Mouse (Mus musculus): ENCODE results near the gene Gm16181. TPM values are rescaled to one million over a fixed set of nuclear protein-coding genes. Genes with fewer than 3 reads are reported as not detected.
A peak's percentile ranks its signal among the peaks of the same experiment; 100 is the strongest.

Gene Gm16181
- total RNA-seq, 4 experiments from 2014 or later: not detected

DNA sequence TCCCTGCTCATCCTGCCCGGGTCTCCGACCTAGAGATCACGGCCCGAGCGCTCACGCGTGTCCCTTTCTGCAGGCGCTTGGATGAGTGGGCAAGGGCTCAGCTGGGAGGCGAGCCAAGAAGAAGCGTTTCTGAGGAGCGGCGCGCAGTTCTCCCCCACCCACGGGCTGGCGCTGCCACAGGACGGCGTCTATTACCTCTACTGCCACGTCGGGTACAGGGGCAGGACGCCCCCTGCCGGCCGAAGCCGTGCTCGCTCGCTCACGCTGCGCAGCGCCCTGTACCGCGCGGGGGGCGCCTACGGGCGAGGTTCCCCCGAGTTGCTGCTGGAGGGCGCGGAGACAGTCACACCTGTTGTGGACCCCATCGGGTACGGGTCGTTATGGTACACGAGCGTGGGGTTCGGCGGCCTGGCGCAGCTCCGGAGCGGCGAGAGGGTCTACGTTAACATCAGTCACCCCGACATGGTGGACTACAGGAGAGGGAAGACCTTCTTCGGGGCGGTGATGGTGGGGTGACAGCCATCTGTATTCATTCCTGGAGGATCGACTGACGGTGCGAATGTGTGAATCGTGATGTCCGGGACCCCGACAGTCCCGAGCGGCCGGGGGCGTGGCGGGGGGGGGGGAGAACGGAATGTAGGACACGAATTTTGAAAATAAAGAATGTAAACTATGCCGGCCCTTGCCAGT is 24.9 kb upstream of the Gm16181 start:
- DNase-seq (ENCODE audit: low spot score in 2 of 2): peak; percentile 65 to 76

- no peak for DNase-seq (ENCODE audit: low spot score in 2 of 2)
Observed at GRCm38 (mm10) chr17:35196321-35196641, 24.4 kb upstream of the Gm16181 start.

DNA sequence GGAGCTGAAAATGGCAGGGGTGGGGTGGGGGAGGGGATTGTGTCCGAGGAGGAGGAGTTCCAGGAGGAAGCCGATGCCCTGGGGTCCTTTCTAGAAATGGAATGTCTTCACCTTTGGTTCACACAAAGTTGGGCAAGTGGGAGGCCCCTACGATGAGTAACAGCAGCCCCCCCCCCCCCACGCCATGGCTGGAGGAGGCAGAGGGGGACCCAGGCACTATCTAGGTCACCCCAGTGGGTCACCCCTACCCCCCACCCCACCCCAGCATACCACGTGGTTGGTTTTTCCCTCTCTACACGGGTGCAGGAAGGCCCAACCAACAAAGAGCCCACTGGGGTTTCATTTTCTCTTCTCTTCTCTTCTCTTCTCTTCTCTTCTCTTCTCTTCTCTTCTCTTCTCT is 23.5 kb upstream of the Gm16181 start:
- no peak for DNase-seq (ENCODE audit: low spot score in 2 of 2)

DNA sequence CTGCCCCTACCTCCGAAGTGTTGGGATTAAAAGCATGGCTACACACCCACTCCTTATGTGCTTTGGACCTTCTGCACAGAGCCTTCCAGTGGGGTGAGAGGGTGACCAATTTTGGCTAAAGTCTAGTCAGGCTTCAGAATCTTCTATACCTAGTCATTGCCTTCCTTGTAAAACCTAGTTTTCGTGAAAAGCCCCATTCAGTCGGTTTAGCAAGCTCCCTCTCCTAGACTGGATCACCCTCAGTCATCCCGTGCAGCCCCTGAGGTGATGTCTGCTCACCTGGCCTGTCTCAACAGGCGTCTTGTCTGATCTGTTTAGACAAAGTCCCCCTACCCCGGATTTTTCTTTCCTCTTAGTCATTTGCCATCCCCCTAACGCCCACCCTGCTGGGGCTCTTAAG is 22.6 kb upstream of the Gm16181 start:
- DNase-seq (ENCODE audit: low spot score in 2 of 2): no peak

- no peak for DNase-seq (ENCODE audit: low spot score in 2 of 2)
Observed at GRCm38 (mm10) chr17:35198946-35199345, 21.7 kb upstream of the Gm16181 start.

DNA sequence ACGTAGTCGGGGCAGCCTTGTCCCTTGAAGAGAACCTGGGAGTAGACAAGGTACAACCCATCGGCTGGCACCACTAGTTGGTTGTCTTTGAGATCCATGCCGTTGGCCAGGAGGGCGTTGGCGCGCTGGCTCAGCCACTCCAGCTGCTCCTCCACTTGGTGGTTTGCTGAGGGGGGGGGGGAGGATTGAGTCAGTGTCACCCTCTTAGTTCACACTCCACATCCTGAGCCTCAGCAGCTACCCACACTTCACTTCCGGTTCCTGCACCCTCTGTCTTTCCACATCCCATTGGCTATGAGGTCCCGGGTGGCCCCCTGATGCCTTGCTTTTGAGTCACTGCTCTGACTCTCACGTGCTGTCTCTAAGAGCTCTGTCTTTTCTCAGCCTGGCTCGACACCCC is 20.2 kb upstream of the Gm16181 start:
- no peak for DNase-seq (ENCODE audit: low spot score in 2 of 2)

- no peak for DNase-seq (ENCODE audit: low spot score in 2 of 2)
Observed at GRCm38 (mm10) chr17:35201128-35201527, 19.5 kb upstream of the Gm16181 start.

GRCm38 (mm10) chr17:35201787-35202186 is 18.8 kb upstream of the Gm16181 start, which contains the start of gene Tnf:
TSS of gene Tnf (minus strand) at chr17:35202007.
- no peak for DNase-seq (ENCODE audit: low spot score in 2 of 2)

GRCm38 (mm10) chr17:35202442-35202841 is 18.2 kb upstream of the Gm16181 start:
- DNase-seq (ENCODE audit: low spot score in 2 of 2): no peak

DNA sequence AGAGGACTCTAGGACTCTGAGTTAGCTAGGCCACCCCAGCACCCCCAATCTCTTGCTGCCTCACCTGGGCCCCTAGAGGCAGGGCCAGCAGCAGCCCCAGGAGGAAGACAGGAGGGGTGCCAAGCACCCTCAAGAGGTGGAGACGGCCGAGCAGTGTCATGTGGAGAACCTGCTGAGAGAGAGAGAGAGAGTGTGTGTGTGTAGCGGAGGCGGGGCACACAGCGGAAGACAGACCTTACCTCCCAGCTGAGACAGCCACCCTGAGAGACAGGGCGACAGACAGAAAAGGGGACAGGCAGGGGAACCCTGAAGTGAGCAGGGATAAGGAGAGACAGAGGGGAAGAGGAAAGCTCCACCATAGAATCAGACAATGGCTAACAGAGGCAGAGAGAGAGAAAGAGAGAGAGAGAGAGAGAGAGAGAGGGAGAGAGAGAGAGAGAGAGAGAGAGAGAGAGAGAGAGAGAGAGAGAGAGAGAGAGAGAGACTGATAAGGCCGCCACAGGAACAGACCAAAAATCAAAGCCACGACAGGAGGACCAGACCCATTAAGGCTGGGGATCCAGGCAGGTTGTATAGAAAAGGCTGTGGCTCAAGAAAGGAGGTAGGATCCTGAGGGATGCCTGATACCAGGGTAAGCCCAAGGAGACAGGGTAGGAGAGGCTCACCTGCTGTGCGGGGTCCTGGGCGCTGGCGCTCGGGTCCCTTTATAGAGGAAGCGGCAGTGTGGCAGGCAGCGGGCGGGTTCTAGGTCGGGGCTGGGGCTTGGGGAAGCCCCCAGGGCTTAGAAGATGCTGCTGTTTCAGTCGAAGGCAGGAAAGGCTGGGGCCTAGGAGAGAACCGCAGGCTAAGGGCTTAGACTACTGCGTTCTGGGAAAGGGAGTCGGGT is 15.9 kb upstream of the Gm16181 start, which contains the start of gene Lta:
Gene Lta (minus strand): TSS at position 858 of the 886 bp plus-strand sequence.
- DNase-seq (ENCODE audit: low spot score in 2 of 2): no peak

- DNase-seq (ENCODE audit: low spot score in 2 of 2): no peak
Observed at GRCm38 (mm10) chr17:35205380-35205769, 15.3 kb upstream of the Gm16181 start.

DNA sequence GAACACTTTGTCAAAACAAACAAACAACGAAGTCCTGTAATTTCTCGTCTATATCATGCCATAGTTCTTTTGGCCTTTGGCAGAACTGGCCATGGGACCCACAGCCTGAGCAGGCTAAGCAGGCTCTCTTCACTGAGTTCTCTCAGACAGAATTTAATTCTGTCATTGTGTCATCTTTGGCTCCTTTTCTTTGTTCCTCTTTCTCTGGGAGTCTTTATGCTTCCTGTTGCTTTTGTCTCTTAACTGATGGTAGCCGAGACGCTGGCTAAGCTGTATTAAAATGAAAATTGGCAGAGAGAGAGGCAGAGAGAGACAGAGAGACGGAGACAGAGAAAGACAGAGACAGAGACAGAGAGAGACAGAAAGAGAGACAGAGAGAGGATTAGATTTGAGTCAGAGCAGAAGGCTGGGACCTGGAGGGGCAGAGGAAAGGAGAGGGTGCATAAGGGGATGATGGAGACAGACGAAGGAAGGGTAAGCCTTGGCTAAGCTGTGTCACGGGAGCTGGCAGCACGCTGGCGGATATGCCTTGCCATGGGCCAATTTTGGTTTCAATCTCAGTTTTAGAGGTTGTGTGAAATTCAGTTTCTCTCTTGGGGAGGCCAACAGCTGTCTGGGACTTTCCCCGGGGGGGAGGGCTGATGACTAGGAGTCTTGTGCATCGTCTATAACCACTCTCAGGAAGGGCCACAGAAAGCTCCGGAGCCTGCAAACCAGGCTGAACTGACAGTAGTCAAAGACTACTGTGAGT is 10.7 kb upstream of the Gm16181 start:
- no peak for DNase-seq (ENCODE audit: low spot score in 2 of 2)

GRCm38 (mm10) chr17:35210593-35210992 is 10.0 kb upstream of the Gm16181 start:
- DNase-seq (ENCODE audit: low spot score in 2 of 2): no peak

DNA sequence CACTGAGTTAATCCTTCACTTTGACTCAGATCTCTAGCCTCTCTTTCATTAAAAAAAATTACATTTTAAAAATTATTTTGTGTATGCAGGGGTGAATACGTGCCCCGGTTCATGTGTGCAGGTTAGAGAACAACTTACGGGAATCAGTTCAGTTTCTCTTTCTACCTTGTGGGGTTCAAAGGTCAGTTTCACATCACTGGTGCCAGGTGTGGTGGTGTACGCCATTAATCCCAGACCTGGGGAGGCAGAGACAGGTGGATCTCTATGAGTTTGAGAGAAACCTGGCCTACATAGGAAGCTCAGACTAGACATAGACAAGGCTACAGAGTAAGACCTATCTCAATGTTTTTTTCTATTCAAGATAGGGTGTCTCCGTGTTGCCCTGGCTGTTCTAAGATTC is 7.6 kb upstream of the Gm16181 start:
- no peak for DNase-seq (ENCODE audit: low spot score in 2 of 2)

DNA sequence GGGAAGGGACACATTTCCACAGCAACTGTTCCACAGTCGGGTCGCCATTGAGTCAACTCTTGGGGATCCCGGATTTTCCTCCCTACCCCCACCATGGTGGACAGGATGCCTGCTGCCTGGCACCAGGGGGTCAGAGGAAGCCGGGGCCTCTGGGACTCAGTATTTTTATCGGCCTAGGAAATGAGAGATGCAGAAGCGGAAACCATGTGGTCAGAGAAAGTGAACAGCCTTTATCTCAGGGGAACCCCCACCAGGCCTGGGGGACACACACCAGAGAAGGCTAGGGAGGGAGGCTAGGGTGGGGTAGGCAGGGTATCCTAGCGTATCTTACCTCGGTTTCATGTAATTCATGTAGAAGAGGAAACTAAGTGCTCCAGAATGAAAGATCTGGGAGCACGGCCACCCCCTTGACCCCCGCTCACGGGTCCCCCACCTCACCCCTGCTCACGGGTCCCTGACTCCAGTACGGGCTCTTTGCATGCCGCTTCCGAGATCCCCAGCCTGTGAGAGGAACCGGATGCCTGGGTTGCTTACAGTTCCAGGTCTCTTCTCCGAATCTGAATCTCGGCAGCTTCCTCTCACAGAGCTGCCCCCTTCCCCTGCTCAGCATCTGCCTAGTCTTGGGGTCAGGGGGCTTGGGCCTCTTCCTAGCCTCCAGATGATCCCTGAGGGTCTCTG is 2.0 kb upstream of the Gm16181 start:
- no peak for DNase-seq (ENCODE audit: low spot score in 2 of 2)

DNA sequence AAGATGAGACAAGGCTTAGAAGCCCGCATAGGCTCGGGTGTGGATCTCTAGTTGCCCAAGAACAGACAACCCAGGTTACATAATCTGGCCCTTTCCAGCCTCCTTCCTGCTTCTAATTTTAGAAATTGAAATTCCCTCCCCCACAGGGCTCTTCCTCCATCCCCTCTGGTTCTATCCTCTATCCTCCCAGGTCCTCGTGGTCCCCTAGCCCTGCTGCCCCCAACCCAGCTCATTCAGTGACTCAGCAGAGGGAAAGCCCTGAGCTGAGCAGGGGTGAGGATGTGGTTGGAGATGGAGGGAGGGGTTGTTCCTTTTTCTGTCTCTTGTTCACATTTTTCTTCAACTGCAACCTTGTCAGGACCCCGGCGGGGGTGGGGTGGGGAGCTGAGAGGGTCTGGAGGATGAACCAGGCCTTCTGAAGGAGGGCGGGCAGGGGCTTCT is 1.0 kb upstream of the Gm16181 start:
- no peak for DNase-seq (ENCODE audit: low spot score in 2 of 2)

DNA sequence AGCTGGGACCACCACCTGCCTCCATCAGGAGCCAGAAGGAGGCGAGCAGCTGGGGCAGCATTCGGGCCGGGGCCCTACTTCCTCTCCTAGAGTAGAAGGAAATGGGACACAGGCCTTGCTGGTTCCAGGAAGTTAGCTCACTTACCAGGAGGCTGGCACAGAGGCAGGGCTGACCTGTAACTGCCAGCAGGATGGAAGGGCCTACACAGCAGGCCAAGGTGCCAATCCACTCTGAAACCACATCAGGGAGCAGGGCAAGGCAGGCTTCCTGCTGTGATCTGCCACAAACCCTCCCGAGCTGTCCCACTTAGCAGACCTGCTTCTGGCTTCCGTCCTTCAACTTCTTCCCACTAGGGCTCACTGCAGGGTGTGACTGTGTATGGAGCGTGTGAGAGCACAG is 1.7 kb downstream of the Gm16181 start:
- DNase-seq (ENCODE audit: low spot score in 2 of 2): no peak

- no peak for DNase-seq (ENCODE audit: low spot score in 2 of 2)
Observed at GRCm38 (mm10) chr17:35224641-35225040, 4.0 kb downstream of the Gm16181 start.

DNA sequence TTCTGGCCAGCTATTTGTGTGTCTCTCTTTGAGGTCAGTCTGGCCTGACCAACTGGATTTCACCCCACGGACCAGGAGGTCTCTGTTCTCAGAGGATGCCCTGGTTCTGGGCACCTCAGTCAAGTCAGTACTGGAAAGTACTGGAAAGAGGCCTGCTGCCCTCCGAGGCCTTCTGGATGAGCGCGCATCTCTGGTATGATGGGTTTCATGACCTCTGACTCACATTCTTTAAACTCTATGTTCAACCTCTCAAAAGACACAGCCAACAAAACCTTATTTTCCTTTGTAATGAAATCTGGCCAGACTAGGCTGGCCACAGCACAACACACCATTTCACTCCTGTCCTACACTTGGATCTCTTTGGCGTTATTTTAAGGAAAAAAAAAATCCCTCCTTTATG is 4.8 kb downstream of the Gm16181 start:
- DNase-seq (ENCODE audit: low spot score in 2 of 2): no peak

DNA sequence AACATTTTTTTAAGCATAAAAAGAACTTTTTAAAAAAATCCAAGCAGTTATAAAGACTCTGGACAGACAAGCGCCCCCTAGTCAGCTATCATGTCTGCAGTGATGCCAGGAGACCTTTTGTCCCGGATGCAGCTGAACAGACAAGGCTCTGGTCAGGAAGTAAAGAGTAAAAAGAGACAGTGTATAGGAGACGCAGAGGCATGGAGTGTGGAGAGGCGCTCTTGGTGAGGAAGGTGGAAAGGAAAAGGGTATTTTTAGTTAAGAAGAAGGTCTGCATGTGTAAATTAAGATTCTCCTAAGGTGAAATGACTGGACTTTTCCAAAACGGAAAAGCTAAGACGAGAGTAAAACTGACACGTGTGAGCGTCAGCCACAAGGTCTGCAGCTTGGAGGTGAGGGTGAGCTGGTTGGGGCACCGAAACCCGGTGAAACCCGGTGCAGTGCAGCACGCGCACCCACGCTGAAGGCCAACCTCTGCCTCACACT is 6.0 kb downstream of the Gm16181 start:
- DNase-seq (ENCODE audit: low spot score in 2 of 2): no peak

GRCm38 (mm10) chr17:35231022-35231421 is 10.4 kb downstream of the Gm16181 start:
- DNase-seq (ENCODE audit: low spot score in 2 of 2): no peak

All from left cerebral cortex, adult 8-10 months (tissue).